Mouse (Mus musculus): ENCODE measurements around the gene Grk4.
A peak's percentile ranks its signal among the peaks of the same experiment; 100 is the strongest.
"Not testable (repeated sequence)": the region's sequence is repeated elsewhere in the genome, so short reads cannot be mapped to it uniquely, and the experiment has no call there.

Gene Grk4

GRCm38 (mm10) chr5:34714371-34714770 is 54.2 kb downstream of the Grk4 start:
- not testable (repeated sequence) for DNase-seq (ENCODE audit: low spot score)

DNA sequence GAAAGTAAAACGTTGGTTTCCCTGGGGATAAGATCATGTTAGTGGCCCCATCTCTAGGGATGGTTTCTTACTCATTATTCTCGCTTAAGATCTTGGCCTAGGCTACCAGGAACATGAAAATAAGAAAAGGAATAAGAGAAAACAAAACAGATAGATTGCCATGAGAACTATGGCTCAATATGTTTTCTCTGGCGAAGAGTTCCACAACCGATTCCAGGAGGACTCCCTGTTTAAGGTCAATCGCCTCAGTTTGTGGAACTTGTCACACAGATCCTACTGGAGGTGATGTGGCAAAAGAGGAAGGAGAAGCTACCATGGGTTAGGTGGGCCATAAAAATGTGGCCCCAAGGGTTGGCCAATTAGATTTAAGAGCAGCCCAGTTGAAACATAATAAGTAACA is 54.6 kb downstream of the Grk4 start:
- no peak for DNase-seq (ENCODE audit: low spot score)

GRCm38 (mm10) chr5:34729141-34729540 is 69.0 kb downstream of the Grk4 start:
- DNase-seq (ENCODE audit: low spot score): no peak

DNA sequence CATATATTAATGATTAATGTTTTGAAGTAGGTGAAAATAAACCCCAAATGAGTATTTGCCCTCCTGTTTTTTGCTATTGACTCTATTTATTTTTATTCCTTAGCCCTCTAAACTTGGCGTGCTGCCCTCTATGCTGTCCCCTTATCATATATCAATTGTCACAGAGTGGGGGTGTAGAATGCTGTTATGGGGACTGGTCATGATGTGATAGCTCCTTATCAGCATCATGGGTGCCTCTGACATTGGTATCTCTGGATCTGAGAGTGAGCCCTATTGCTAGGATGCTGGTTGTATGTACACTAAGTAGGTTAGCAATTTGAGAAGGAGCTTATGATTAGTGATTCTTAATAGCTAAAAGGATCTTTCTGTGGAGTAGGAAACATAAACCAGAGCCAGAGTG is 70.1 kb downstream of the Grk4 start:
- DNase-seq (ENCODE audit: low spot score): no peak

GRCm38 (mm10) chr5:34751477-34751876 is 91.3 kb downstream of the Grk4 start:
- DNase-seq (ENCODE audit: low spot score): no peak

DNA sequence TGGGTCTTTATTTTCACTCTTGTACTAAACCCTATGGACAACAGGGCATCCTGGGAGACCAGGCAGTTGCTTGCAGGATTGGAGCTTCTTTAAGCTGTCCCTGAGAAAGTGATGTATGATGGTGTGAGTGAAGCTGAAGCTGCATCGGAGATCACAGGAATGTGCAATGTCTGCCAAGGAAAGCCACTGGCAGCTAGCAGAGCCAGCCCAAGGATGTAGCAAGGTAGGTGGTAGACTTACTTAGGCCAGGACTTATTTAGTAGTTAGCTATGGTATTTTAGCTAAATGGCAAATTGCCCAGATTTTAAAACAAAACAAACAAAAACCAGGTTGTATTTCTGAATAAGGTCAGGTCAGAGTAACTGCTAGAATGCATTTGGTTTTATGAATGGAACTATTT is 98.6 kb downstream of the Grk4 start:
- no peak for DNase-seq (ENCODE audit: low spot score)

- DNase-seq (ENCODE audit: low spot score): peak; percentile 13
Observed at GRCm38 (mm10) chr5:34760850-34761508, 100.8 kb downstream of the Grk4 start.

DNA sequence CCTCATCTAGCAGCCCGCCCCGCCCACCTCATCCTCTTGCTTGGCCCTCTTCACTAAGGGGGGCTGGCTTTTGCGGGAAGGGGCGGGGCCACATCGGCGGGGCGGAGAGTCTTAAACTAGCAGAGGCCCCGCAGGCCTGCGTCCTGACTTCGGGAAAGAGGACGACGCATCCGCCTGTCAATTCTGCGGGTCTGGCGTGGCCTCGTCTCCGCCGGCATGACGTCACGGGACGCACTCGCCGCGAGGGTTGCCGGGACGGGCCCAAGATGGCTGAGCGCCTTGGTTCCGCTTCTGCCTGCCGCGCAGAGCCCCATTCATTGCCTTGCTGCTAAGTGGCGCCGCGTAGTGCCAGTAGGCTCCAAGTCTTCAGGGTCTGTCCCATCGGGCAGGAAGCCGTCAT is 101.3 kb downstream of the Grk4 start, which contains the start of gene Htt:
Htt (plus strand) TSS at position 232 of the 400 bp plus-strand sequence.
- DNase-seq (ENCODE audit: low spot score): peak; percentile 93

GRCm38 (mm10) chr5:34761934-34762611 is 101.9 kb downstream of the Grk4 start:
- DNase-seq (ENCODE audit: low spot score): peak; percentile 13

DNA sequence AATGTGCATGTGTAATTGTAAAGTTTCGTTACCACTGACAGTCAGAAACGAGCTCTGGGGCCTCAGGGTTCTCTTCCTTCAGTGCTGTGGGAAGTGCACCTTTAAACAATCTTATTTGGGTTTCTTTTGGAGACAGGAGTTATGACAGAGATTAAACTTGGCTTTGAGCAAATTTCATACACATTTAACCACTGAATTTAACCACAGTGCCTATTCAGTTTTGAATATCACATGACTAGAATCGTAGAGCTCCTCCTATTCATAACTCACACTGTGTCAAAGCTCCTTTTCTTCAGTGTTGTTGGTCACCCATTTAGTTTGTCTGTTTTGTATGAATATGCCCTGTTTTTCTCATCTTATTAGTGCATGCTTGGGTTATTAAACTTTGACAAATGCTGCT is 111.6 kb downstream of the Grk4 start:
- no peak for DNase-seq (ENCODE audit: low spot score)

- DNase-seq (ENCODE audit: low spot score): no peak
Observed at GRCm38 (mm10) chr5:34772696-34773245, 112.6 kb downstream of the Grk4 start.

DNA sequence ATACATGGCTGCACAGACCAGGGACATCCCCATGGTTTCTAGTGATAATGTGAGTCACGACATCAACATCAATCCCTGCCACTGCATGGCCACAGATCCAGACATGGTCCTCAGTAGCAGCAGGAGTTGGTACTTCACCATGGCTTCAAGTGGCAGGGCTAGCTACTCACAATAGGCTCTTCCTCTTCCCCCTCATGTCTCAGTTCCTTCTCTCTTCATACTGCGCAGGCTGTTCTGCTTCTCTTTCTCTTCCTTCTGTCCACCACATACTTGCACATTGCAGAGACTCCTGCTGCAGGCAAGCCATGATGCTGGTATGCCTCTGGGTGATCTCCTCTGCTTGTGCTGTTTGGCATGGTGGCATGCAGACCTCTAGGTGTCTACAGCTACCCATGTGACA is 113.2 kb downstream of the Grk4 start:
- DNase-seq (ENCODE audit: low spot score): no peak

- no peak for DNase-seq (ENCODE audit: low spot score)
Observed at GRCm38 (mm10) chr5:34785027-34785426, 124.8 kb downstream of the Grk4 start.

DNA sequence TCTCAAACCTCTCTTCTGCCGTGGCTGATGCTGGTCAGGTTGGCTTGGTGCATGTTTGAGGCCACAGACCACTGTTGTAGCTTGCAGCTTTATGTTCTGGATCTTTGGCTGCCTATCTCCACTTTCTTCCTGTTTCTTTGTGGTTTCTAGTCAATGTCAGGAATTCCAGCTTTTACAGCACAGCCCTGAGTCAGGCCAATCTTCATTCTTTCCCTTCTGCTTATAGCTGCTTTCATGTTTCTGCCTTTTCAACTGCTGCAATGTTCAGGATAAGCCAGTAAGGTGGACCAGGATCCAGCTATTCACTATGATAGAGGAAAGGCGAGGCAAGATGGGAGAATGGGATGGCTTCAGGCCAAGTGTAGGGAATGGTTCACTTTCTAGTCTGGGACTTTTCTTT is 131.0 kb downstream of the Grk4 start:
- DNase-seq (ENCODE audit: low spot score): no peak

- no peak for DNase-seq (ENCODE audit: low spot score)
Observed at GRCm38 (mm10) chr5:34800292-34800953, 140.2 kb downstream of the Grk4 start.

Data from ovary, postnatal 10 days (tissue).